Mouse (Mus musculus) 3134 (cell line): Measurements from ENCODE around the gene Lrrk1.

Experiments used
- DNase-seq: peaks from one replicate; pipeline ENCODE4 v3.0.0-alpha.2; 2011; ENCODE audit warnings: low spot score; ENCODE audit not compliant: insufficient read length; ENCODE audit errors: extremely low read depth

The Lrrk1 gene

DNA sequence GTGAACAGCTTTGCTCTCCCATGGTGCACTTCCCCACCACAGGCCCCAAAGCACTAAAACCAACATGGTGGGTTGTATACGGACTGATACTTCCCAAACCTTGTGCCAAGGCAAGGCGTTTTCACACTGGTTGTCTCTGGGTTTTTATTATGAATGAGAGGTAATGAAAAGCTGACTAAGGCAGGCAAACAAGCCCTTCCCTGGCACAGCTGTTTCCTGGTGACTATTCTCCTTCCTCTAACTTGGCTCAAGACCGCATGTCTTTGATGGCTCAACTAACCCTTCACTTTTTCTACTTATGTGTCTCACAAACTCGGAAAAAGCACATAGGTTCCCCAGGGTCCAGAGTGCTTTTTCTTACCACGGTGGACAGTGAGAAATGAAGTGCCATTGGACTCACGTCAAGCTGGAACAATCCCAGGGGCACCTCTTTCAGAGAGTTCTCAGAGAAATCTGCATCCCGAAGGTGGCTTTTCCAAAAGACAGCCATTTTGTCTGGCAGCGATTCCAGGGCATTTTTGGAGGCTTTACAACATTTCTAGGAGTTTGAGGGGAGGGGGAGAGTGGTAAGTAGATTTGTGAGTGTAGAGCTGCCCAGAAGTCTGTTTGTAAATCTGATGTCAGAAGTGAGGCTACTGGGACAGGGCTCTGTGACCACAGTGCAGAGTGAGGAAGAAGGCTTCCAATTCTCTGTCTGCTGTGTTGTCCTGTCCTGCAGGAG, 83.0 kb downstream of the Lrrk1 start:
- DNase-seq: no peak

- DNase-seq: no peak
Observed at GRCm38 (mm10) chr7:66303922-66304660, 84.1 kb downstream of the Lrrk1 start.

DNA sequence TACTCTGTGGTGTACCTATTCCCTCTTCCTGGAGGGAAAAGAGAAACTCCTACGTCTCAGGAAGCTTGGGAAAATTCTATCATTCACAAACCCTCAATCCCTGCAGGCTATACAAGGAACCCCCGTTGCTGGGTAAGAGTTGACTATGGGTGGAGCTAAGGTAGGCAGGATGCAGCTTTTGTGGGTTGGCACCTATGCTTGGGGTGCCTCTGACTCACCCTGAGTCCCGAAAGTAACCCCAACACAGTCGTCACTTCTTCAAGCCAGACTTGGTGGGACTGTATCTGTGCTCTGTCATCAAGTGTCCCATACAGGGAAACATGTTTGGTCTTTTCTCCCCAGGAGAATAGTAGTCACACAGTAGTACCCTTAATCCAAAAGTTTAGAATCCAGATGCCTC, 86.7 kb downstream of the Lrrk1 start:
- DNase-seq: no peak

DNA sequence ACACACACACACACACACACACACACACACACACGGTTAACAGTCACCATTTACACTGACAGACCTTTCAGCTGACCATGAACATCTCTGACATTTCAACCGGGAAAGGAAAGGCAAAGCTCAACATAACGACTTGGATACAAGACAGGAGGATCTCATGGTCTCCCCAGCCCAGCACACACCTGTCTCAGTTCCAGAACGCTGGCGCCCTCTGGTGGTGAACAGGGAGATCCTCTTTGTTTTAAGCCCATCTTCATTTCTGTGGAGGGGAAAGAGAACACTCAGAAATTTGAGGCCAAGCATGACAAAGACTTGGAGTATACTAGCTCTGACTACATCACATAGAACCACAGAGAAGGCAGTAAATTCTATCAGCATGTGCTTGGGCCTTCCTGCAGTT, 87.5 kb downstream of the Lrrk1 start:
- DNase-seq: no peak

DNA sequence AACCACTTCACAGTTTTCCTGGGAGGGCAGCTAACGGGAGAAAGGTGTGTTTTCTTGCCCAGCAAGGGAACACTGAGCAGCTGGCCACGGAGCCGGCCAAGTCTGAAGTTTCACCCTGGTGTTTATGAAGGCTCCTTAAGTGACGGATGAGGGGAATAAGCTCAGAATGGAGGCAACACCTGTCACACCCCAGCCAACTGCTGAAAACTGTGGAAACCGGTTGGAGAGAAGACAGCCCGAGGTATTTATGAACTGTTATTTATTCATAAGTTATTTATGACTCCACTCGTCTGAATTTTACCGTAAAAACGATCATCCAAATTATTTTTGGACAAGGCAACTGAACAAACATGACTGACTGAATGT, 90.5 kb downstream of the Lrrk1 start:
- DNase-seq: no peak

DNA sequence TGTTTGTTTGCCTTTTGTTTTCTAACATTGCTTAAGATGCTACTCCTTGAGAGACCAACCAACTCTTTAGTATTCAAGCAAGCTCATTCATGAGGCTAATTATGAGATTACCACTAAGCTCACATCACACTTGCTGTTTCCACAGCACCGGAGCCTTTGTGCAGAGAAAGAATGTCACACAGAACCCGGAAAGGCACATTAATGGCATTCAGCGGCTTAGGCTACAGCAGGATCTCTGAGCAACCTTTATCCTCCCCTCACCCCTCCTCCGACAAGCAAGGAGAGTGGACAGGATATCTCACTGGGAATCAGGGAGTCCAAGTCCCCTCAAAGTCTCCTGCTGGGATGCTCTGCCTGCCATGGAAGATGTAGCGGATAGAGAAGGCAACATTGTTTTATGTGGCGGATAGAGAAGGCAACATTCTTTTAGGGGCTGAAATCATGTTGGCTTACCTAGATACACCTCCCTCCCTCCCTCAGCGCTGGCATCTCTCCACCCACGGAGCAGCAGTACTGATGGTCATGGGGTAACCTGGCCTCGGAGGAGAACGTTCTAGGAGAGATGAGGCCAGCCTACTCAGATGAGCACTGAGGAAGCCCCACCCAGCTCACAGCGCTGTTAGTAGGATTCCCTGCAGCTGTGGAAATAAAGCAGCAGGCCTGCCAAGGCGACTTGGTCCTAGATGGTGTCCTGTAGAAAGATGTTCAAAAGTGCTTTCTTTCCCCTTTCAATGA, 91.1 kb downstream of the Lrrk1 start:
- DNase-seq: no peak

DNA sequence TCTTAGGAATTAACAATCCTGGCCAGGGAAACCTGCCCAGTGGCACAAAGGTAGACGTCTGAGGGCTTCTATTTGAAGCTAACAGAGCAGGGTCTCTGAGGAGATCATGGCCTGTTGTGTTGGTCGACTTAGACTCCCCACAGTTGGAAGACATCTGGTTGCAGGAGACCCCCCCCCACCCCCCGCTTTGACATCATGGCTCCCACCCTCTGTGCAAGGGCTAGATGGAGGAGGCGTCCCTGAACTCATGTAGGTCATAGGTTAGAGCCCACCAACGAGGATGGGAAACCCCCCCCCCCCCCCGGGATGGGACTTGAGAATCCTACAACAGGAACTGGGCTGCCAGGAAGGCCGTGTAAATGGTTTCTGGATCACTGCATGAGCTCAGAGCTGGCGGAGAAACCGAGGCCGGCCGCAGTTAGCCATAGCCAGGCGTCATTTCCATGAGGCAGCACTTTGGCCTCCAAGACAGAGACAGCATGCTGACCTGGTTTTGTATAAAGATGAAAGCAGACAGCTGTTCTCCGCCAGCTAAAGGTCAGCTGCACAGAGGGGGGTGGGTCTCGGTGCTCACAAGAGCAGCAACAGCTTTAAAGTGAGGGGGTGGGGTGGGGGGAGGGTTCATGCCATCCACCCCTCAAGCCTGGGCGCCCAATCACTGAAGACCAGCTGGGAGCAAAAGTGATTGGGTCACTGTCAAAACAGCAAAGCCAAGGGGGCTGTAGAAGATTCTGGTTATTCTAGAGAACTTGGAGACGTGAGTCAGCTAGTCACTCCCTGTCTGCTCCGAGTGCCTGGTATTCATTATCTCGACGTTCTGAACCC, 95.4 kb downstream of the Lrrk1 start:
- DNase-seq: peak; percentile 67

GRCm38 (mm10) chr7:66292010-66292409, 96.1 kb downstream of the Lrrk1 start:
- no peak for DNase-seq

DNA sequence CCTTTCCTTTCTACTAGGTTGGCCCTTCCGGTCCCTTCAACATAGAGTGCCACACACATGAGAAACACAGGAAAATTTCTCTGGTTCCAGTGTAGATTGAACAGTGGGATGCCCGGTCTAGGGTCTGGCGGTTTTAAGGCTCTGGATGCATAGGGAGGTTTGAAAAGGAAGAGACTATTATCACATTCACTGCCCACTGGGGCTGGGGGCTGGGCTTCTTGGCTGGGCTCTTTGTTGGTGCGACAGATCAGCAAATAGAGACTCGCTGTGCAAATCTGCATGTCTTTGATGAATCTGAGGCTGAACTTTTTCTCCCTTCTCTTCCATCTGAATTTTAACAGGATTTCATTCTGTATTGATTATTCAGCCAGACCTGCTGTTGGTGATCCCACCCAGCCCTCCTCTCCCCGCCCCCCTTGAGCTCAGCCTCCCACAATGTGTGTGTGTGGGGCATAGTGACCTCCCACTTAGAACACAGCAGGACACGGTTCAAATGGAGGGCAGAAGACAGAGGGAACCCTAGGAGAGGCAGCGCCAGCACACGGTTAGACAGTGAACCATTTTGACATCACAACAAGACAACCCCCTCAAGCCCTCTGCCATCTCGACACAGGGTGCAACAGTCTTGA, 105.1 kb downstream of the Lrrk1 start:
- no peak for DNase-seq

DNA sequence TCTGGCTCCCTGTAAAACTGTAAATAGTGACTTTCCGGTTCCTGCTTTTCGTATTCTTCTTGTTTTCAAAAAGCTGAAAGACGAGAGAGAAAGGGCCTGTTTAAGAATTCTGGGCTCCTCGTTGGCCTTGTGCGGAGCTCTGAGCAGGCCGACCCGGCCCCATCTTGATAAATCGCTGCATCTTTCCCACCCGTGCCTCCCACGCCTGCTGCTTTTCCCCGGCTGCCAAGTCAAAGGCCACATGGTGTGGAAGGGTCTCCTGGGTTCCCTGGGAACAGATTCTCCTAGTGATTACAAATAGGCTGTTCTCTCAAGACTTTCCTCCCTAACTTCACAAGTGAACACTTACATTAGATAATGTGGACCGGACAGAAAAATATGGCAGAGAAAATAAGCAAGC, 105.9 kb downstream of the Lrrk1 start:
- DNase-seq: no peak

GRCm38 (mm10) chr7:66278001-66278400, 110.1 kb downstream of the Lrrk1 start:
- no peak for DNase-seq

- no peak for DNase-seq
Observed at GRCm38 (mm10) chr7:66273494-66273893, 114.7 kb downstream of the Lrrk1 start.

GRCm38 (mm10) chr7:66271226-66271625, 116.9 kb downstream of the Lrrk1 start:
- DNase-seq: no peak

DNA sequence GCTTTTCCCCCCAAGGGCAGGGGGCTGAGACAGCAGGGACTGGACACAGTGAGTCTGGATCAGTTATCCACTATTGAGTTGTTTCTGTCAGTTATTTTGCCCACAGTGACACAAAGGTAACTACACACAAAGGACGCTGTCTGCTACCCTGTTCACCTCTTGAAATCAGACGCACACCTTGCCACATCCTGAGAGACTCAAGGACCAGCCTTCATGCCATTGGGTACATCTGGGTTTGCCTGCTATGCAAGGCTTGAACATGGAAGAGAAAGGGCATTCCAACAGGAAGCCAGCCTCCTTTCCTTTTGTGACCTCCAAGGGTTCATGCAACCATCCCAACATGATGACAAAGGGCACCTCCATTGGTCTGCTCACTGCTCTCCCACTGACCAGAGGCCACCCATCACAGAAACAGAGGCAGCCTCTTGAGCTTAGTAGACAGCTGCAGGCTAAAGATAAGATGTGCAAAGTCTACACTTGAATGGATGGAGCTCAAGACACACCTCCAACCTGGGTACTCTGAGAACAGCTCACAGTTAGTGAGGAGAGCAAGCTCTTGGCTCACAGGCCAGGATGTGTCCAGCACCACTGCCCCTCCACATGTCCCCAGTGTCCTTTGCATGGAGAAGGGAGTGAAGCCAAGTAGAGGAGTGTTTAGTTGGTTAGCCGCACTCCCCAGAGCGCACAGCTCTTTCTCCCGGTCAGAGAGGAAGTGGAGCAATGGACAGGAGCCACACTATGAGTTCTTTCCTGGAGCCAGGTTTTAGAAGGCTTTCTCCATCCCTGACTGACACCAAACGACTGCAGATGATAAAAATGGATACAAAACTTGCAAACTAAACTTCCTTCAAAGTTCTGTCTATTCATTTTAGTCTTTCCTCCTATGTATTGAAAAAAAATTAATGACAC, 121.0 kb downstream of the Lrrk1 start:
- DNase-seq: no peak

DNA sequence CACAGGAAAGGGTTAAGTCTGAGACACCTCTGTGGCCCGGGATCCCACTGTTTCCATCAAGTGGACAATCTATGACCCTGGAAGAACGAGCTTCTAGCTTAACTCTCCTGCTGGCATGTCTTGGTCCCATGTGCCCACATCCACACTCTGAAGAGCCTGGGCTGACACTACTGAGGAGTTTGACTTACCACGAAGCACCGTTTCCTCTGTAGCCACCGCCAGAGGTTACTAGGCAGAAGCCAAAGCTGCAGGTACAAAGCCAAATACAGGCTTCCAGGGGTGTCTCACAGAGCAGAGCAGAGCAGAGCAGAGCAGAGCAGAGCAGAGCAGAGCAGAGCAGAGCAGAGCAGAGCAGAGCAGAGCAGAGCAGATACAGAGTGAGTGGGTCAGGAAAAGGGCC, 124.7 kb downstream of the Lrrk1 start:
- DNase-seq: no peak

DNA sequence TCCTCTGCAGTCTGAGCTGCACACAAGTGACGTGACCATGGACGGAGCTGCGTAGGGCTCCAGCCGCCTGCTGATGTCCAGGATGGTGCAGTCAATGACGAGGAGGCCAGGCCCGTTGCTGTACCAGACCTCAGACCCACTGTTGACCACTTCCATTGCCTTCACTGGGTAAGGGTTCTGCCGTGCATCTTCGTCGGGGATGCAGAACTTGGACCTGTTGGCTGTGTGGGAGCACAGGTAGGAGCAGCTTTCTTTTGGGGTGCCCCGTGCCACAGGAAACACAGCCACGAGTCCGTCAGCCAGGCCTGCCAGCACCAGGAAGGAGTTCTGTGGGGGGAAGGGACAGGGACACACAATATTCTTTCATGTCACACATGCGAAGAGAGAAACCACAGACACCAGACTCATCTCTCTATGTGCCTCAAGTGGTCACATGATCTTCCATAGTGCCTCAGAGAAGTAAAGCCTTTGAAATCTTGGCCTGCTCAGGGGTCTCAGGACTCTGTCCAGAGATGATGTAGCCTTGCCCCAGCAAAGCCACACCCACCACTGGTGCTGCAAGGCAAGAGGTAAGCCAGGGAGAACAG, 125.5 kb downstream of the Lrrk1 start:
- no peak for DNase-seq

- DNase-seq: no peak
Observed at GRCm38 (mm10) chr7:66260763-66261390, 127.3 kb downstream of the Lrrk1 start.

- DNase-seq: no peak
Observed at GRCm38 (mm10) chr7:66260295-66260694, 127.9 kb downstream of the Lrrk1 start.
